Mouse (Mus musculus): ENCODE measurements around the gene Atg14. TPM values are rescaled to one million over a fixed set of nuclear protein-coding genes. Genes with fewer than 3 reads are reported as not detected.
"Not testable (repeated sequence)": the region's sequence is repeated elsewhere in the genome, so short reads cannot be mapped to it uniquely, and the experiment has no call there.

Atg14 gene
- 3.3 TPM for polyA plus RNA-seq (2012; fragmentation: generic; extraction: Trizol)
- long read RNA-seq, experiment 1, partial matches to known transcripts = 2 of 6 reads
- long read RNA-seq, experiment 1, other reads (novel, unspliced or antisense) = 1 of 6 reads
- long read RNA-seq, experiment 2, transcript Atg14-201 (10 exons, 3,450 nt) = major isoform, 54 of 56 reads
- long read RNA-seq, experiment 2, partial matches to known transcripts = 0 of 56 reads
- long read RNA-seq, experiment 2, other reads (novel, unspliced or antisense) = 2 of 56 reads

DNA sequence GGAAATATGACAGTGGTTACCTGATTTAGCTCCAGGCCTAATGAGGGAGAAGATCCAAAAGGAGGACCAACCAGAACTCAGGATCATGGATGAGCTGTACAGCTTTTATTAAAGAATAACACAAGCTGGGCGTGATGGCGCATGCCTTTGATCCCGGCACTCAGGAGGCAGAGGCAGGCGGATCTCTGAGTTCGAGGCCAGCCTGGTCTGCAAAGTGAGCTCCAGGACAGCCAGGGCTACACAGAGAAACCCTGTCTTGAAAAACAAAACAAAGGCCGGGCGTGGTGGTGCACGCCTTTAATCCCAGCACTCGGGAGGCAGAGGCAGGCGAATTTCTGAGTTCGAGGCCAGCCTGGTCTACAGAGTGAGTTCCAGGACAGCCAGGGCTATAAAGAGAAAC is at the start of gene Atg14:
Gene Atg14, minus strand, starts transcription at position 101 of the 400 bp plus-strand sequence.
- not testable (repeated sequence) for H3K79me3 ChIP-seq (ENCODE audit: low read depth); H3K36me3 ChIP-seq (ENCODE audit: control insufficient read depth, insufficient read depth); H3K4me3 ChIP-seq (ENCODE audit: insufficient read depth, poor library complexity, severe bottlenecking); H3K27me3 ChIP-seq (ENCODE audit: control insufficient read depth, insufficient read depth, insufficient read length); H3ac ChIP-seq (ENCODE audit: control insufficient read depth, insufficient read length, low read depth)
- peaks cover 16% of the 10 kb centered on the region for H3K79me2 ChIP-seq (ENCODE audit: control insufficient read depth, insufficient read depth)

DNA sequence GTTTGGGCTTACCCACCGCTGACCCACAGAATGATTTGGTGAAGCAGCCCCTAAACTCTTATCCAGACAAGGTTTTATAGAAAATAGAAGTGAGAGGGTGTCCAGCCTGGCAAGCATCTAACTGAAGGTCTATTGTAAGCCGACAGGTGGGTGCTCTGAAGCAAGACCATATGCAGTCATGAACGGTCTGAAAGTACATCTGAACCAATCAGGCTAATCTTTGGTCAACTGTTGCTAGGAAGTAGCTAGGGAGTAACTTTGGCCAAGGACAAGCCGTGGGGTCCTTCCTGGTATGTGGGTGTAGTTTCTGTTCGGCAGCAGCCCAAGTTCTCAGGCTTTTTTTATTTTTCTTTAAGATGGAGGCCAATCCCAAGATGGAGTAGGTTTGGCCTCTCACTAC is 48.4 kb upstream of the Atg14 start:
- Histone ChIP-seq H3K36me3 (ENCODE audit: control insufficient read depth, insufficient read depth) (no peaks in the 10 kb centered on the region), H3K27me3 (ENCODE audit: control insufficient read depth, insufficient read depth, insufficient read length) (no peaks in the 10 kb centered on the region), H3K79me3 (ENCODE audit: low read depth) (no peaks in the 10 kb centered on the region), H3ac (ENCODE audit: control insufficient read depth, insufficient read length, low read depth) (no peak overlapping the region), H3K4me3 (ENCODE audit: insufficient read depth, poor library complexity, severe bottlenecking) (no peak overlapping the region), H3K79me2 (ENCODE audit: control insufficient read depth, insufficient read depth) (no peaks in the 10 kb centered on the region)
- no peak for TF ChIP-seq MYOD1 (IDR thresholded peaks at IDR 0.05; ENCODE audit: control insufficient read depth, insufficient read length, low read depth)
- TF ChIP-seq CEBPB (IDR thresholded peaks at IDR 0.05; ENCODE audit: low read depth) = no peak
- no peak for TF ChIP-seq MAX (IDR thresholded peaks at IDR 0.05)
- TF ChIP-seq MYOG (IDR thresholded peaks at IDR 0.05; ENCODE audit: control insufficient read depth, extremely low read depth, insufficient read length) = no peak
- TF ChIP-seq USF1 (IDR thresholded peaks at IDR 0.05; ENCODE audit: low read depth) = no peak
- TF ChIP-seq FOSL1 (IDR thresholded peaks at IDR 0.05; ENCODE audit: insufficient read depth, low read length, poor library complexity, severe bottlenecking) = no peak

DNA sequence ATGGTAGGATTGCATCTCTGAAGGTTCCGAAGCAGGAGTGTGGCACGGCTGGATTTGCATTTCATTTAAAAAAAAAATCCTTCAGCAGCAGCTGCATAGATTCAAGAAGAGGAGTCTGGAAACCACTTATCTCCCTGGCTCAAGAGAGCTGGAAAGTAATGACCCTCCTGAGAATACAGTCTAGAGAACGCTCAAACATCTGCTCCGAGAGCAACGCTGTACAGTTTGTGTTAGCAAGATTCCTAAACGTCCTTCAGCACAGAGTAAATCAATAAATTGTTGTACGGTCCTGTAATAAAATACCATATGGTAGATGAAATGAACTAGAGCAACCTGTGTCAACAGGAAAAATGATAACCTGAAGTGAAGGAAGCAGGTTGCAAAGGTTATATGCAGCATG is 42.8 kb upstream of the Atg14 start:
- no peak overlapping the region for H3ac ChIP-seq (ENCODE audit: control insufficient read depth, insufficient read length, low read depth)
- H3K79me2 ChIP-seq (ENCODE audit: control insufficient read depth, insufficient read depth) = no peaks in the 10 kb centered on the region
- H3K79me3 ChIP-seq (ENCODE audit: low read depth) = no peaks in the 10 kb centered on the region
- no peak overlapping the region for H3K4me3 ChIP-seq (ENCODE audit: insufficient read depth, poor library complexity, severe bottlenecking)
- no peaks in the 10 kb centered on the region for H3K36me3 ChIP-seq (ENCODE audit: control insufficient read depth, insufficient read depth)
- no peaks in the 10 kb centered on the region for H3K27me3 ChIP-seq (ENCODE audit: control insufficient read depth, insufficient read depth, insufficient read length)
- TF ChIP-seq USF1 (IDR thresholded peaks at IDR 0.05; ENCODE audit: low read depth) (no peak), CEBPB (IDR thresholded peaks at IDR 0.05; ENCODE audit: low read depth) (no peak), CTCF (IDR thresholded peaks at IDR 0.05; ENCODE audit: control insufficient read depth, insufficient read depth, insufficient read length) (no peak), MAX (IDR thresholded peaks at IDR 0.05) (no peak), MYOG (IDR thresholded peaks at IDR 0.05; ENCODE audit: control insufficient read depth, extremely low read depth, insufficient read length) (no peak), MYOD1 (IDR thresholded peaks at IDR 0.05; ENCODE audit: control insufficient read depth, insufficient read length, low read depth) (no peak), FOSL1 (IDR thresholded peaks at IDR 0.05; ENCODE audit: insufficient read depth, low read length, poor library complexity, severe bottlenecking) (no peak)

DNA sequence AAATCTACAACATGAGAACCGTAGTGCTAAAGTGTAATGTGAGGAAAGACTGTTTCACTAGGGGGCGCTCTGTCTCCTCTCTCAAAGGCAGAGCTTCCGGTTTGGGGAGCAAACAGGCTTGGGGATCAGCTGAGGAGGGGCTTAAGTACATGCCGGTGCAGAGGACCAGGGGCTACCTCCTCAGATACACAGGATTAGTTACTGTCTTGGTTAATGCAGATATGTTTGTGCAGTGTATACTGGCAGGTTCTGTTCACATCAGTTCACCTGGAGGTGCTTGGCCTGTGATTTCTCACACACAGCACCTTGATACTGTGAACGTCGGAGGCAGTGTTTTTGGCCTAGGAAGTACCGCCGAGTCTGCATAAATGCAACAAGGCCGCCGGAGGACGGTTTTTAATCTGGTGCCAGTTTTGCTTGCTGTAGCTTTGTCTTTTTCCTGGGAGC is 27.5 kb upstream of the Atg14 start:
- Histone ChIP-seq H3K79me3 (ENCODE audit: low read depth) (no peaks in the 10 kb centered on the region), H3ac (ENCODE audit: control insufficient read depth, insufficient read length, low read depth) (no peak overlapping the region), H3K36me3 (ENCODE audit: control insufficient read depth, insufficient read depth) (no peaks in the 10 kb centered on the region), H3K27me3 (ENCODE audit: control insufficient read depth, insufficient read depth, insufficient read length) (no peaks in the 10 kb centered on the region), H3K79me2 (ENCODE audit: control insufficient read depth, insufficient read depth) (no peaks in the 10 kb centered on the region), H3K4me3 (ENCODE audit: insufficient read depth, poor library complexity, severe bottlenecking) (no peak overlapping the region)
- TF ChIP-seq MAX (IDR thresholded peaks at IDR 0.05) (no peak), MYOD1 (IDR thresholded peaks at IDR 0.05; ENCODE audit: control insufficient read depth, insufficient read length, low read depth) (no peak), MYOG (IDR thresholded peaks at IDR 0.05; ENCODE audit: control insufficient read depth, extremely low read depth, insufficient read length) (no peak), CEBPB (IDR thresholded peaks at IDR 0.05; ENCODE audit: low read depth) (no peak), USF1 (IDR thresholded peaks at IDR 0.05; ENCODE audit: low read depth) (no peak), FOSL1 (IDR thresholded peaks at IDR 0.05; ENCODE audit: insufficient read depth, low read length, poor library complexity, severe bottlenecking) (no peak), CTCF (IDR thresholded peaks at IDR 0.05; ENCODE audit: control insufficient read depth, insufficient read depth, insufficient read length) (no peak)

DNA sequence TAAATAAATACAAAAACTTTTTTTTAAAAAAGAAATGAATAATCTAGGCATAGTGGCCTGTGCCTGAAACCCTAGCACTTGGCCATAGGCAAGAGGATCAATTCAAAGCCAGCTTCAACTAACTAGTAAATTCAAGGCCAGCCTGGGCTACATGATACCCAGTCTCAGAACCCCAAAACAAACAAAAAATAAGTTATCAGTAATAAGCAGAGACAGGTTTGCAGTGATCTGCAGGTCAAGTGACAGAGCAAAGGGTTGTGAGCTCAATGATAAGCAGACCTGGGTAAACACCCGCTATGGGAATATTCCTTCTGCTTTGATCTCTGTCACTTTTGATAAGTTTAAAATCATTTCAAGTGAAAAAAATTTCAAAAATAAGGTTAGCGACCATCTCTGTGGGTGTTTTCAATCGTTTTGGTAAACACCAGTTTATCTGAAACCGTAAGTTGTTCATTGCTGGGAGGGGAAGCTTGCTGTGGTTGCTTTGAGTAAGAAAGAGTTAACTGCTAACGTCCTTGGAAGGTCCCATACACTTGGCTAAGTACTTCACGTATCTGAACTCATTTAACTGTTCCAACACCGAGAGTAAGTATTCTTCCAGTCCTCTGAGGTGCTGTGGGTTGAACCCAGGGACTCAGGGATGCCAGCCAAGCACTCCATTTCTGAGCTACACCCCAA is 24.1 kb upstream of the Atg14 start:
- no peaks in the 10 kb centered on the region for H3K79me2 ChIP-seq (ENCODE audit: control insufficient read depth, insufficient read depth)
- no peak for TF ChIP-seq MYOD1 (IDR thresholded peaks at IDR 0.05; ENCODE audit: control insufficient read depth, insufficient read length, low read depth)
- TF ChIP-seq MAX (IDR thresholded peaks at IDR 0.05) = no peak
- no peak for TF ChIP-seq CTCF (IDR thresholded peaks at IDR 0.05; ENCODE audit: control insufficient read depth, insufficient read depth, insufficient read length)
- no peak for TF ChIP-seq USF1 (IDR thresholded peaks at IDR 0.05; ENCODE audit: low read depth)
- TF ChIP-seq FOSL1 (IDR thresholded peaks at IDR 0.05; ENCODE audit: insufficient read depth, low read length, poor library complexity, severe bottlenecking) = no peak
- TF ChIP-seq MYOG (IDR thresholded peaks at IDR 0.05; ENCODE audit: control insufficient read depth, extremely low read depth, insufficient read length) = no peak
- no peak for TF ChIP-seq CEBPB (IDR thresholded peaks at IDR 0.05; ENCODE audit: low read depth)
- no peak overlapping the region for H3ac ChIP-seq (ENCODE audit: control insufficient read depth, insufficient read length, low read depth)
- no peaks in the 10 kb centered on the region for H3K27me3 ChIP-seq (ENCODE audit: control insufficient read depth, insufficient read depth, insufficient read length)
- H3K79me3 ChIP-seq (ENCODE audit: low read depth) = no peaks in the 10 kb centered on the region
- H3K4me3 ChIP-seq (ENCODE audit: insufficient read depth, poor library complexity, severe bottlenecking) = no peak overlapping the region
- no peaks in the 10 kb centered on the region for H3K36me3 ChIP-seq (ENCODE audit: control insufficient read depth, insufficient read depth)
